Mouse (Mus musculus): Measurements from ENCODE around the gene Gm6525.

Gm6525 gene

DNA sequence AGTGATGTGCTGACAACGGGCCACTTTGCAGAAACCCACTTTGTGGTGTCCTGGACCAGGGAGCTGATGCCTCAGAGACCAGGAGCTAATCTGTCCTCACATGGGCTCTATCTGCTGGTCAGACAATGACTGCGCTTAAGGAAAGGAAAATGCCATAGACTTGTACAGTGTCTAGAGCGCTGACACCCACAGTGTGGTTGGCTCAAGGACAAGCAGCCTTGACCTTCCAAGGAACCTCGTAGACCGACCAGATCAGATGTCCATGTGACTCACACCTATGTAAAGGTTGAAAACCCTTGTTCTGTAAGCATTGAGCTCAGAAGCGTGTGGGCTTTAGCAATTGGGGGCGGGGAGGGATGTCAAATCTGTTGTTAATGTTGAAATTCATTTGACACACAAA, 34.6 kb downstream of the Gm6525 start:
- in situ Hi-C loops (cut with MboI; ENCODE audit: unreplicated experiment in 2 of 2): no loop called here

DNA sequence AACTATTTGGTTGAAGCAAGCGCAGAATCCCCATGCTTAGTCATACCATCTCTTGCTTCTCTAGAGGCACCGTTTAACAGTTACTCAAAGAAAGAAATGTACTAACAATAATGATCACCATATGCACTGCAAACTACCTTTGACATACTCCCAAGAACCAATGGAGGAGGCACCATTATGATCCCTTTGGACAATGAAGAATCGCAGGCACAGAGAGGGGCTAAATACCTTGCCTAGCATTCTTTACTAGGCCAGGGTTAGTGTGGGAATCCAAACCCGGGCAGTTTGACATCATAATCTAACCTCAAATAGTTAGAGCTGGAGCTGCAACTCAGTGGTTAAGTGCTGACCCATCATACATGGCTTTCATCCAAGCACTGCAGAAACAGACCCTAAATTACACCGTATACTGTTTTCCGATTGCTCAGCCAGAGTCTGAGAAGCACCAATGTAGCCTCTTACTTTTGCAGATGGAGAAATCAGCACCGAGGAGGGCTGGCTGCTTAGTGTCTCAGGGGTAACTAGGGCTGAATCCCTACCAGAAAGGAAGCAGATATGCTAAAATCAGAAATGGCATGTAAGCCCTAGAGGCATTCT, 35.1 kb downstream of the Gm6525 start:
- in situ Hi-C loops (cut with MboI; ENCODE audit: unreplicated experiment in 2 of 2): no loop called here

DNA sequence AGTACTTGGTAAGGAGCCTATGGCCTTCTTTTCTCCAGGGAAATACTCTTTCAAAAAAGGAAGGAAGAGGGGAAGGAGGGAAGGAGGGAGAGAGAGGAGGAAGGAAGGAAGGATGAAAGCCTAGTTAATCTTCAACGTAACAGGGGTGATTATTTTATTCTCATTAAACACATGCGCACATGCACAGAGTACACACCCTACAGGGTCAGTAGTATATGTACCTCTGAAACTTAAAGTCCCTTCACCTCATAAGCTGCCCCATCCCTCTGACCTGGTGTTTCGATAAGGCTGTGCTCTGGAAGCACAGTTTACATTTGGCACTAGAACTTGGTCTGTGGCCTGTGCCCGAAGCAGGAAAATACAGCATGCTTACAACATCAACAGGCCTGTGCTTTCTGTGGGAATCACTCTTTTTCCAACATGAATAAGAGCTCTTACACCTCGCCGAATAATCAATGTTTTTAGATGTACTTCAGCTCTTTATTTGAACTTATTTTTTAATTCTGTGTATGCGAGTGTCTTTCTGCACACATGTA, 37.5 kb downstream of the Gm6525 start:
- in situ Hi-C loops (cut with MboI; ENCODE audit: unreplicated experiment in 2 of 2): no loop called here

DNA sequence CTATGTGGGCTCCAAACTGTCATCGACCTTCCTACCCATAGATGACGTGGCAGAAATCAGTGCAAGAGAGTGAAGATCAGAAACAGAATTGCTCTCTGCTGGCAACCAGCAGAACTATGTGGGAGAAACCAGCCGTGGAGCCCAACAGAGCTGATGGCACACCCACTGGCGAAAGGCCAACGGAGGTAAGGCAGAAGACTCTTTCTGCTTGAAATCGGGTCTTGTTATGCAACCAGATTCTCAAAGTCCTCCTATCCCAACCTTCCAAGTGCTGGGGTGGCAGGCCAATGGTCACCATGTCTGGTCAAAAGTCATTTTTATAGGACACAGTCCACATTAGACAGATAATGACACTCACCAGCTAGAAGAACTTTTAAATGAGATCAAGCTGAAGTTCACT, 40.6 kb downstream of the Gm6525 start:
- in situ Hi-C loops (cut with MboI; ENCODE audit: unreplicated experiment in 2 of 2): no loop called here

DNA sequence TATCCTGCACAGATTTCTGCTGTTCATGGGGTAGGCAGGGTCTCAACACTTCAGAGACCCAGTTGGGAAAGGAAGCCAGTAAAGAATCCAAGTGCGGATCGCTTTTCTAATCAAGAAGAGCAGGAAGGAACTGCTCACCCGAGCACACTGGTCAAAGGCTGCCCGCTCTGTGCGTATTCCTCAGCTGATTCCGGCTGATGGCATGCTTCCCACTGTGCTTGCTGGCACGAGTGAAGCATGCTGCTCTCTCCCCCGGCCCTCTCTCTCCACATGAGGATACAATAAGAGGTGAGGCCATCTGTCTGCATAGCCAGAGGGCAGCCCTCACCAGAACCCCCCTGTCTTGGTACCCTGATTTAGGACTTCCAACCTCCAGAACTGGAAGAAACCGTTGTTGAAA, 41.3 kb downstream of the Gm6525 start:
- in situ Hi-C loops (cut with MboI; ENCODE audit: unreplicated experiment in 2 of 2): no loop called here

DNA sequence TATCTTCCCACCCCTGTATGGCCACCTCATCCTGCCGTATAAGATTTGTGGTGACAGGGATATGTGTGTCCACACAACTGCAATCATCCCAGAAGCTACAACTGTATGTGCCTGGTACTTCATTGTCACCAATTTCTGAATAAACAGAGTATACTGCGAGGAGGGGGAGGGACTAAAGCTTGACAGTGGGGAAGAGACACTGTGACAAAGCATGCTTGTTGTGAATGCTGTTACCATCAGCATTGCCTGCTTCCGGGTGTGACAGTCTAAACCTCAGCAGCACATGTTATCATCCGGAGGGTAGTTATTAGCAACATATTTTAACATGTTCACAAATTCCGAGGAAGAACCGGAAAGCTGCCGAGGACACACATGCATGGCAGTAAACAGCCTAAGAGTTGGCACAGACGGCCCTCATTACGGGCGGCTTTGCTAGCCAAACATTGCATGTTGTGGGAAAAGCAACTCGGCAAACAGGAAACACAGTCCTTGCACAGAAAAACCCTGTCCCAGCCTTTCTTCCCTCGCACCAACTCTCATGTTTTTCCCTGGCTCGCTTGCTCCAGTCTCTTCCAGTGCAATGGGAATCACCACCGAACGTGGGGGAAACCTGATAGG, 41.9 kb downstream of the Gm6525 start:
- in situ Hi-C loops (cut with MboI; ENCODE audit: unreplicated experiment in 2 of 2): no loop called here

DNA sequence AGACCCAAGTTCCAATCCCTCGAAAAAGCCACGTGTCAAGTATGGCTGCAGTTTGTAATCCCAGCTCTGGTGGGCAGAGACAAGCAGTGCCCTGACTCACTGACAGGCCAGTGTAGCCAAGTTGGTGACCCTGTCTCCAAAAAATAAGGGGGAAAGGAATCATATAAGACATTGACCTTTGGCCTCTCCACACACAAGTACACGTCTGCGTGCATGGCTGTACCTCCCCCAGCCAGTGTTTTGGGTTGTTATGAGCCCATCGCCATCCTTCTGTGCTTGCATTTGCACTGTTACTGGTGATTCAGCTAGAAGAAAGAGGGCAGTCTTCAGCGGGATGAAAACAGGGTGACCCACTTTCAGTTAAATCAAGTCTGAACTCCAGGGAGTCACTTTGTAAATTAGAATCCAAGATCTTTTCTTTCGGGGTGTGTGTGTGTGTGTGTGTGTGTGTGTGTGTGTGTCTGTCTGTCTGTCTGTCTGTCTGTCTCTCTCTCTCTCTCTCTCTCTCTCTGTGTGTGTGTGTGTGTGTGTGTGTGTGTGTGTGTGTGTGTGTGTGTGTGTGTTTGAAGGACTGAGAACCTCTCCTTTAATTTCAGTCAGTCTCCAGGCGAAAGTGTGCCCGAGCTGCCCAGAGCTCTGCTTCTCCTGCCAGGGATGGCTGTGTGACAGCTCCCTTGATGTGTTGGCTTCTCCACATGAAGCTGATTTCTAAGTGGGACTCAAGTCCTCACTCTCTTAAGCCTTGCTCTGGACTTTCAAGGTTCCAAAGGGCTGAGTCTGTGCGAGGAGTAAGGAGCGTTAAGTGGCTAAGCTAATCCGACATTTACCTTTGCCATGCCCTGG, 43.4 kb downstream of the Gm6525 start:
- in situ Hi-C loops (cut with MboI; ENCODE audit: unreplicated experiment in 2 of 2): no loop called here

DNA sequence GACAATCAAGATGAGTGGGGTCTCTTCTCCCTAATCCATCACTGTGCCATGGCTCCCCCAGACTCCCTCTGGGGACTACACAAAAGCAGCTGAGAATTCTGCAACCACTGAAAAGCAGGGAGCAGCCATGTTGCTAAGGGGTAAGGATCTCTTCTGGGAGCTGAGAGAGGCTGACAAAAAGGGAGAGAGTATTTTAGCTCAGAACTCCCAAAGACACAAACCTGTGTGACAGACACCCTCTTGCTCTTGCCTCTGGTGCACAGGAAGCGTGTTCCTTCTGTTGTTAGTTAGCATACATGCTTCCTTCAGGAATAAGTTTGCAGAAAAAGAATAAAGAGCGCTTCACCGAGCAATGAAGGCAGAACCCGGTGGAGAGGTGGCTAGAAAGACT, 44.1 kb downstream of the Gm6525 start:
- in situ Hi-C loops (cut with MboI; ENCODE audit: unreplicated experiment in 2 of 2): no loop called here

DNA sequence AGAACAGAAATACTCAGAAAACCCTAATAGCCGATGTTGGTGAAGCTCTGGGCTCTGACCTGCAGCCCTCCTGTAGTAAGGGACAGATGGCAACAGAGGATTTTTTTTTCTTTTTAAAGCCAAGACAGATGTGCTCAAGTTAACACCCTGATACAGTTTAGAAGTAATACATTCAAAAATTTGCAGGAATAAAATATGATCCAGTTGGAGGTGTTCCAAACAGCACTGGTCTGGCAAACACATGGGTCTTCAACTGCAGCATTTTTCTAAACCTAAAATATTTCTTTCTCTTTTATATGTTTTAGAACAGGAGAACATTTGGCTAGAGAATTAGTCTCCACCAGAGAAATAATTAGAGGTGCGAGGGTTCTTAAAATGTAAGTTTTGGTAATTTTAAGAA, 44.6 kb downstream of the Gm6525 start:
- in situ Hi-C loops (cut with MboI; ENCODE audit: unreplicated experiment in 2 of 2): no loop called here

DNA sequence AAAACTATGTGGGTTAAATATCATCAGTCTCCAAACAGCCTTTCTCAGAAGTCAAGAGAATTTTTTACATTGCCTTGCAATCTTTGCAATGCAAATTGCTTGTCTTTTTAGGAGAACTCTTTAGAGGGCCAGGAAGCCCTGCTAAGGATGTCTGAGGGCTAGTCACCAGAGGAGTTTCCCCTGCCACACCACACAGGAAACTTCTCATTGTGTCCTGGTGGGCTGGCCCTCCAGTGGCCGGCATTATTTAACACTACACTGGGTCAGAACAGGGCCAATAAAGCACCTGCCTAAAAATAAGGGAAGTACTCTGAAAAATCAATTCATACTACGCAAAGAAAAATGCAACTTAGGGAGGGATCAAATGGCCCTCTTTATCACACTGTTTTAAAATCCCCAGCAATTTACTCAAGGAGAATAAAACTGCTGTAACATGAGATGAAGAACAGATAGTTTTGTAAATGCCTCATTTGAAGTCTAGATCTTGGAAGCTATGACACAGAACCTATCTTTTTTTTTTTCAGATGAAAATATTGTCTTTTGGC, 45.3 kb downstream of the Gm6525 start:
- in situ Hi-C loops (cut with MboI; ENCODE audit: unreplicated experiment in 2 of 2): no loop called here

DNA sequence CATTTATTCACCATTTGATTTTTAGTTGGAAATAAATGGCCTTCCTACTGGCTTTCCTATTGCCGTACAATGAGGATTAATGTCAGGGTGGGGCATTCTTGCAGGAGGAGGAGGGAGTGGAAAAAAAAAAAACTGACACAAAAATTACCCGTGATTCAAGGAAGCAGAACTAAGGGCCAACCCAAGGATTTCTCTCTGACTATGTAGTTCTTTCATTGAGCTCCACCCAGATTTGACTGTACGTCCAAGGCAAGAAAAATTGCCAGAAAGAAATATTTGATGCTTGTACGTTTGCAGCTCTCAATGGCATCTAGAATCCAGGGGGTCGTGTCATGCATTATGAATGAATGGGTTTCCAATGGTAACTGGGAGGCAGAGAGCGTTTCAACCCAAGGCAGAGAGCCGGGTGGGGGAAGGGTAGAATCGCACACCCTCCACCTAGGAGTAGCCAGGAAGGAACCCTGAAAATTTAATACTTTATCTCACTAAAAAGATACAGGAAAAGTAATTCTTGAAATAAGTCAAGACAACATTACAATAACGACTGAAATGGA, 45.9 kb downstream of the Gm6525 start:
- in situ Hi-C loops (cut with MboI; ENCODE audit: unreplicated experiment in 2 of 2): no loop called here

DNA sequence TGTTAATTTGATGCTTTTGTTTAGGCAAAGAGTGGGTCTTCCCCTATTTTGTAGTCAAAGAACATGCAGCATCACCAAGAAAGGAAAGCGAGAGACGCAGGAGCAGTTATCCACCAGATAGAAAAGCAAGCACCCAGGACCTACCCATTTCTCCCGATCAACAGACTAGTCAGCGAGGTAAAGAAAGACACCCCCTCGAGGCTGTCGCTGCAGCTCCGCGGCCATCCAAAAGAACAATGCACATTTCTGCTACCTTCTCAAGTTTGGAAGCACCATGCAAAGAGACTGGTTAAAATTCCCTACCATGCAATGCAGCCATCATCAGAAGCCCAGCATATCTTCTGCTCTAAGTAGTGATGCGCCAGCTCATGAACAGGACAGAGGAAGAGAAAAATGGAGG, 46.4 kb downstream of the Gm6525 start:
- in situ Hi-C loops (cut with MboI; ENCODE audit: unreplicated experiment in 2 of 2): no loop called here

DNA sequence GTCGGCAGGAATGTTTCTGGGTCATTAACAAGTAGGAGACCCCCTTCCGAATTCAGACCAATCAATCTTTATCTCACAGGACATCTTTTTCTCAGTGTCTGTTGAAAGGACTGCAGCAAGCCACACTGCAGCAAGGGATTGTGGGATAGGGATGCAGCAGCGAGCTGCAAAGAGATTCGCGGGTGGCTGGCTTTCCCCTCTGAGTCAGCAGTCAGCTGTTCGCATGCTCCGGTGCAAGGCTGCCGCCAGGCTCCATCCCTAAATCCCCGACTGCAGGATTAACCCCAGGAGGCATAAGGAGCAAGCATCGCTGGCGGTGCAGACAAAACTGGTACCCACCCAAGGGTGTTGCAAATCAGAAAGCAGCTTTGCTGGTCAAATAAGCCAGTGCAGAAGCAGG, 46.8 kb downstream of the Gm6525 start:
- in situ Hi-C loops (cut with MboI; ENCODE audit: unreplicated experiment in 2 of 2): no loop called here
